Mouse (Mus musculus) thymus, adult 2 months (tissue): ENCODE measurements at regions not wholly inside any gene's neighbourhood (a gene's known extent, or its start where the extent isn't known, plus 50 kb on each side); places are given as distances from the start of the nearest gene placed in this dataset.

ENCODE experiments used
- DNase-seq: peaks from one replicate; pipeline ENCODE4 v3.0.0; 2021
- H3K27ac ChIP-seq: fragments of 200-500 bp; 2 replicates; pipeline ENCODE4 v1.5.1; 2012; ENCODE audit warnings: low read length, control low read depth; ENCODE audit not compliant: control insufficient read depth, insufficient read depth
- H3K27me3 ChIP-seq: fragments of 200-500 bp; 2 replicates; pipeline ENCODE4 v1.6.1; 2012; ENCODE audit warnings: mild to moderate bottlenecking, low read length, moderate library complexity, mixed read lengths; ENCODE audit not compliant: control insufficient read depth, insufficient read depth
- H3K36me3 ChIP-seq: fragments of 200-500 bp; 2 replicates; pipeline ENCODE4 v1.6.1; 2012; ENCODE audit warnings: mild to moderate bottlenecking, low read length, moderate library complexity; ENCODE audit not compliant: control insufficient read depth, insufficient read depth
- H3K4me1 ChIP-seq: fragments of 200-500 bp; replicated peaks from 2 replicates; pipeline ENCODE4 v1.6.1; 2012; ENCODE audit warnings: low read length; ENCODE audit not compliant: control insufficient read depth, insufficient read depth
- H3K4me3 ChIP-seq: fragments of 200-500 bp; 2 replicates; pipeline ENCODE4 v1.5.1; 2012; ENCODE audit warnings: mild to moderate bottlenecking, low read length, control low read depth, moderate library complexity; ENCODE audit not compliant: control insufficient read depth, insufficient read depth
- CTCF ChIP-seq: fragments of 200-500 bp; IDR thresholded peaks from 2 replicates; pipeline ENCODE4 v1.5.1; 2012; ENCODE audit warnings: mild to moderate bottlenecking, control low read depth, low read length, moderate library complexity, borderline replicate concordance; ENCODE audit not compliant: control insufficient read depth, poor library complexity, insufficient read depth; ENCODE audit errors: extremely low read depth
- POLR2A ChIP-seq: fragments of 200-500 bp; IDR thresholded peaks from 2 replicates; pipeline ENCODE4 v1.6.1; 2012; ENCODE audit warnings: mild to moderate bottlenecking, low read length, control low read depth, moderate library complexity; ENCODE audit not compliant: control insufficient read depth, poor library complexity, insufficient read depth; ENCODE audit errors: extremely low read depth
- WGBS: fragments of 180-500 bp; shearing (Covaris S2); methylation state at CpG from one replicate; pipeline ENCODE4 v1.1.7; 2018; 5-methylcytosine and 5-hydroxymethylcytosine counted together

GRCm38 (mm10) chr10:111826033-111826754, 146.3 kb upstream of the Krr1 start:
- Histone ChIP-seq H3K36me3 (no peaks in the 10 kb centered on the region), H3K27me3 (no peaks in the 10 kb centered on the region), H3K4me3 (no peak overlapping the region), H3K4me1 (no peaks in the 10 kb centered on the region), H3K27ac (no peak overlapping the region)
- WGBS = 91% methylated on average over 4 of the region's 4 CpGs
- DNase-seq = no peak
- no peak for TF ChIP-seq CTCF
- no peak for TF ChIP-seq POLR2A

- Histone ChIP-seq H3K36me3 (no peaks in the 10 kb centered on the region), H3K27me3 (no peaks in the 10 kb centered on the region), H3K27ac (no peak overlapping the region), H3K4me1 (no peaks in the 10 kb centered on the region), H3K4me3 (no peak overlapping the region)
- WGBS = 91% methylated on average over 3 of the region's 3 CpGs
- TF ChIP-seq POLR2A = no peak
- TF ChIP-seq CTCF = no peak
- no peak for DNase-seq
Observed at GRCm38 (mm10) chr10:111827246-111827645, 145.2 kb upstream of the Krr1 start.

- no peak overlapping the region for H3K27ac ChIP-seq
- WGBS = 88% methylated on average over 4 of the region's 4 CpGs
- H3K4me1 ChIP-seq = no peaks in the 10 kb centered on the region
- TF ChIP-seq POLR2A = no peak
- TF ChIP-seq CTCF = no peak
- H3K27me3 ChIP-seq = no peaks in the 10 kb centered on the region
- no peak for DNase-seq
- no peak overlapping the region for H3K4me3 ChIP-seq
- H3K36me3 ChIP-seq = no peaks in the 10 kb centered on the region
Observed at GRCm38 (mm10) chr10:111827930-111828329, 144.5 kb upstream of the Krr1 start.

- no peak overlapping the region for H3K27ac ChIP-seq
- DNase-seq = no peak
Observed at GRCm38 (mm10) chr10:111828610-111829009, 143.9 kb upstream of the Krr1 start.

GRCm38 (mm10) chr10:111829291-111829690, 143.2 kb upstream of the Krr1 start:
- Histone ChIP-seq H3K4me3 (no peak overlapping the region), H3K4me1 (no peaks in the 10 kb centered on the region), H3K27me3 (no peaks in the 10 kb centered on the region), H3K27ac (no peak overlapping the region), H3K36me3 (no peaks in the 10 kb centered on the region)
- DNase-seq = no peak
- WGBS = 98% methylated on average over 2 of the region's 2 CpGs
- no peak for TF ChIP-seq POLR2A
- no peak for TF ChIP-seq CTCF

More at GRCm38 (mm10) chr10:111828610-111829009, 143.9 kb upstream of the Krr1 start:
- H3K4me1 ChIP-seq = no peaks in the 10 kb centered on the region
- TF ChIP-seq POLR2A (no peak), CTCF (no peak)
- 92% methylated on average over 4 of the region's 4 CpGs for WGBS
- no peaks in the 10 kb centered on the region for H3K36me3 ChIP-seq
- H3K4me3 ChIP-seq = no peak overlapping the region
- no peaks in the 10 kb centered on the region for H3K27me3 ChIP-seq

GRCm38 (mm10) chr10:111831105-111831504, 141.4 kb upstream of the Krr1 start:
- 23% methylated on average over 1 of the region's 1 CpGs for WGBS
- Histone ChIP-seq H3K36me3 (no peaks in the 10 kb centered on the region), H3K27me3 (no peaks in the 10 kb centered on the region), H3K27ac (no peak overlapping the region), H3K4me3 (no peak overlapping the region), H3K4me1 (no peaks in the 10 kb centered on the region)
- no peak for DNase-seq
- TF ChIP-seq CTCF (no peak), POLR2A (no peak)

- Histone ChIP-seq H3K36me3 (no peaks in the 10 kb centered on the region), H3K27me3 (no peaks in the 10 kb centered on the region), H3K4me3 (no peak overlapping the region), H3K27ac (no peak overlapping the region), H3K4me1 (no peaks in the 10 kb centered on the region)
- TF ChIP-seq POLR2A = no peak
- TF ChIP-seq CTCF = no peak
- WGBS = 99% methylated on average over 2 of the region's 2 CpGs
- no peak for DNase-seq
Observed at GRCm38 (mm10) chr10:111833611-111834010, 138.9 kb upstream of the Krr1 start.
